Mouse (Mus musculus): Measurements from ENCODE around the gene Ciz1.

Ciz1 gene

DNA sequence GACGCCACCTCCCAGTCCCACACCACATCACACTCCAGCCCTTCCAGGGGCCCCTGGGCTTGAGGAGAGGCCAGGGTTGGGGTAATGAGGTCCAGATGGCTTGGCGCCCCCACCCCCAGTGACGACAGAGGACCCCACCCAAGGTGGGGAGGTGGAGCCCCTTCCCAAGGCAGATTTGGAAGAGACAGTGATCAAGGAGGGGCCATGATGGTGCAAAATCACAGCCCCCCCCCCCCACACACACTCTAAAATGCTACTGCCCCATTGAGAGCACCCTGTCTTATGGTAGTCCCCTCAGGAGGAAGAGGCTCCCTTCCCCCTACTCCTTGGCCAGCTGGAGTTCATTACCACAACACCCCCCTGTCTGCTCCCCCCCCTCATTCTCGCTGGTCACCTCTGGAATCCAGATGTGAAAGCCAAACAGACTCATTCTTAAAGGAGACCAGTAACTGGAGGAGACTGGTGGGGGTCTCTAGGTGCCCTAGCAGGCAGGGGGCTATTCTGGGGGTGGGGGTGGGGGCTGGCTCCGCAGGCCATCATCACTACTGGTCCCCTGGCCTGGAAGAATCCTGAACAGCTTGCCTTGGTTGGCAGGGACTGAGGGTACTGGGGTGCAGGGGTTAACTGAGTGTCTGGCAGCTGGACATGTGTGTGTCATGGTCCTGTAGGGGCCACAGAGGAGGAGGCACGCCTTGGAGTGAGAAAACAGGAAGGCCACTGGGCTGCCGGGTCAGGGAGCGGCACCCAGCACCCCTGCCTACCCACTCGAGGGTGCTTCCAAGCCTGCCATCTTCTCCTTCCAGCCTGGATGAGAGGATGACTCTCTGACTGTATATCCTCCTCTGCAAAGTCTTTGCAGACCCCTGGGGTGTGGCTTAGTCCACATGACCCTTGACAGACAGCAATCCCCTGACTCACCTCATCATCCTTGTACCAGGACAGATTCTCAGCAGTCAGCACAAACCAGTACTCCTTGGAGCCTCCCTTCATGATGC is 32.2 kb upstream of the Ciz1 start:
- DNase-seq (ENCODE audit: low spot score): no peak

DNA sequence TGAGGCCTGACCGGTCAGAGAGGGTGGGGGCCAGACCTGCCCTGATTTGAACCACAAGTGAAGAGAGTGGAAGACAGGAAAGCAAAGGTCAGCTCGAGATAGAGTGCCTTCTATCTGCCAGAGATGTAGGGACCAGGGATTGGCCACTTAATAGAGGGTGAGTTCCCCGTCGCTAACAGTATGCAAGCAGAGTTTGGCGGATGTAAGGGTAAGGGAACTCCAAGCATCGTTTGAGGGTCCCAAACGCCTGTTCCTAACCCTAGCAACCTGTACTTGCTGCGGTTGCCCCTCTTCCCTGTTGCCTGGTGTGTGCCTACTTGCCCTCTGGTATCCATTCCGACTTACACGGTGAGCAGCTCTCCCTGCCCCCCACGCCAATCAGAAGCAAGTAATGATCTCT is 31.4 kb upstream of the Ciz1 start:
- DNase-seq (ENCODE audit: low spot score): no peak

DNA sequence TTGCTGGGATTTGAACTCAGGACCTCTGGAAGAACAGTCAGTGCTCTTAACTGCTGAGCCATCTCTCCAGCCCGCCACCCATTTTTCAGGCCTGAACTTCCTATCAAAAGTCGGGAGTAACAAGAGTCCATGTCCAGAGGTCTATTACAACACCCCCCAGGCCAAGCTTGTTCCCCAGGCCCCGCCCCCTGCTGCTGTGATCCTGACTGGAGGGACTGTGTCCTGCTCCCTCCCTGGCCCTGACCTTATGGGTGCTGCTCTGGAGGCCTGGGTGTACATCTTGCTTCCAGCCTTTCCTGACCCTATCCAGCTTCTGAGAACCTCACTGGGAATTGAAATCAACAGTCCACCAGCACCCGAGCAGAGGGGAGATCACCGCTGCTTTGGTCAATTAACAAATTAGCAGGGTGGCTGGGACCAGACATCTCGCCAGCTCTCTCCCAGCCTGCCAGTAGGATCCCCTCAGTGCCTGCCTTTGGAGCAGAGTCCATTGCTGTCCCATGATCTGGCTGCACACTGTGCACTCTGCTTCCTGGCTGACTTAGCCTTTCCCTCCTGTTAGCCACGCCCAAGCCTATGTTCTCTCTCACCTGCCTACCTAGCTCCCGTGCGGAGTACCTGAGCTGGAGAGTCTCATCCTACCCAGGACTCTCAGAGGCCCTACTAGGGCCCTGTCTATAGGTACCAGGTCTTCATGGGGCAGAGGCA is 30.4 kb upstream of the Ciz1 start:
- no peak for DNase-seq (ENCODE audit: low spot score)

DNA sequence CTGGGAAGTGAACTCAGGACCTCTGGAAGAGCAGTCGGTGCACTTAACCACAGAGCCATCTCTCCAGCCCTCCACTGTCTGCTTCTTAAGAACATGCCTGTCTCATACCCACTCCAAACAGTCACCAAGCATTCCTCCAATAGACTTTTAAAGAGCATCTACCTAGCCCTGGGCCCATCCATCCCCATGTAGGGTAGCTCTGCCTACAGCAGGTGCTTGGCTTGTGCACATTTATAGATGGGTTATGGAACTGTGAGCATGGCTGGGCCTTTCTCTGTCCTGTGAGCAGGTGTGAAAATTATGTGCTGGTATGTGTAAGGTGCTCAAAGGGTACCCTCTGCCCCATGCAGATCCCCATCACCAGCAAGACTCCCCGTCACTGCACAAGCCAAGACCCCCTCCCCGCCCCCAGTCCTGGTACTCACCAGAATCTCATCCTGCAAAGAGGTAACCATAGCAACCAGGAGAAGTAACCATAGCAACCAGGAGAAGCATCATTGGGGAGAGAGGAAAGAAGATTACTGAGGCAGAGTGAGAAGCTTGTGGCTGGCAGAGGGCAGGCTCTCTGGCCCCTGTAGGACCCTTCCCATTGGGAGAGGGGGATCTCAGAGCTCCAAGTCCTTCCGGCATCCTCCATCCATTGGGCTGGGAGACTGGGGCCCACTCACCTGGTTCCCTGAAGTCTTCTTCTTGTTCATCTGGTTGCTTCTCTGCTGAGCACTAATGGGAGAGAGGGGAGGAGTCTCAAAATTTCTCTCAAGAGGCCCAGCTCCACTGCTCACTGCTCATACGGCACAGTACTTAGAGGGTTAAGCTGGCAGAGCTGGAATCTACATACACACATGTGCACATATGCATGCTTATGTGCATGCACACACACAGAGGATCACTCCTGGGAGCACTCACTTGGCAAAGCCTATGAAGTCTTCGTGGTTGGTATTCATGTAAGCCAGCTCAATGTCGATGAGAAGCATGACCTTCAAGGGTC is 29.1 kb upstream of the Ciz1 start:
- DNase-seq (ENCODE audit: low spot score): no peak

DNA sequence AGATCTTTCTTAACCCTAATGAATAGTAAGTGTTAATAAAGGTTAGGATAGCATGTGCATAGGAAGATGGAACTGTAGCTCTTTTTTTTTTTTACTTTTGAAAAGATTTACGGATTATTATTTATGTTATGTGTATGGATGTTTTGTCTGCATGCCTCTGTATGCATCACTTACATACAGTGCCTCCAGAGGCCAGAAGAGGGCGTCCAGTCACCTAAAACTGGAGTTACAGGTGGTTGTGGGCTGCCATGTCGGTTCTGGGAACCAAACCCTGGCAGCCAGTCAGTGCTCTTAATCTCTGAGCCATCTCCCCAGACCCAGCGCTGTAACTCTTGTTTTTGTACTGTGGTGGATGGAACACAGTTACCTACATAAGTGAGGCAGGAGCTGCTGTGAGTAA is 27.8 kb upstream of the Ciz1 start:
- no peak for DNase-seq (ENCODE audit: low spot score)

DNA sequence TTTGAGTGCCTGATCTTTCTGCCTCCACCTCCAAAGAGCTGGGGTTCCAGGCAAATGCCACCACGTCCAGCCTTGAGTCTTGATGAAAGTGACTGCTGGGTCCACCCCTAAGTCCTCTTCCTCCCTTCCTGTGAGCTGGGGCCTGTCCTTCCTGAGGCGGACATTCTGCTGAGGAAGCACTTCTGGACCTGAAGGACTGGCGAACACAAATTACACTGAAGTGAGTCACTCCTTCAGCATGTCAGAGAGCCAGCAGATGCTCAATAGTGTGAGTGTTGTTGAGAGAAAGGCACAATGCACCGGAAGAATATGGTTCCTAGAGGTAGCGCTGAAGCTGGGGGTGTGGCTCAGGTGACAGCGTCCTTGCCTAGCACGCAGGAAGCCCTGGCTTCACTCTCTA is 26.8 kb upstream of the Ciz1 start:
- DNase-seq (ENCODE audit: low spot score): no peak

DNA sequence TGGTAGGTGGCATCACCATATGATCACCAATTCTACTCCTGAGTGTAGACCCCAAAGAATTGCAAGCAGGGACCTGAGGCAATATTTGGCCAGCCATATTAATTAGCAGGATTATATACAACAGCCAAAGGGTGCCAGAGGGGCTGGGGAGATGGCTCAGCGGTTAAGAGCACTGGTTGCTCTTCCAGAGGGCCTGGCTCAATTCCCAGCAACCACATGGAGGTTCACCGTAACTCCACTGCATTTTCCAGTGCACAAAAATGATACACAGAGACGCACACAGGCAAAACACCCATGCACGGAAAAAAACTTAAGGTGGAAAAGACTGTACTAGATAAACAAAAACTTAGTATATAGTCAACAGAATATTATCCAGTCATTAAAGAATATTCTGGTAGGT is 24.9 kb upstream of the Ciz1 start:
- DNase-seq (ENCODE audit: low spot score): no peak

DNA sequence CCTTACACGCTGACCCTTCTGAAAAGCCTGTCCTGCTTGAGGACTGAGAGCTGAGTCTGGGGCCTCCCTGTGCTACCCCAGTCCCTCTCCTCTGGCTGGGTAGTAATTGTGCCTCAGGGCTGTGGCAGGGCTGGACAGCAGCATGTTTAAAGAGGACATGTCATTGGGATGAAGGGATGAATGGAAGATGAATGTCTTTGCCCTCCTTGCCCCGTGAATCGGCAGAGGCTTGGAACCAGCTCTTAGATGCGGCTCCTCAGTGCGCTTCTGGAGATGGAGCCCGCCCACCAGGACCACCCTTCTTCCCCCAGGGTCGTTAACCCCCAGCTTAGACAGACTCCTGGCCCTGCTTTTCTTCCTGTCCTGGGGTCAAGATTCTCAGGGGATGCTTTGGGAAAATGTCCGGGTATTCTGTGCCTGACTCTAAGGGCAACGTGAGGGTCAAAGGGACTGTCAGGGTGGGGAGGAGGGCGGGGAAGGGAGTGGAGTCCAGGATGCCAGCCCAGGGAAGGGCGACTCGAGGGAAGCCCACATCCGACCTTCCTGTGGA is 23.1 kb upstream of the Ciz1 start:
- DNase-seq (ENCODE audit: low spot score): no peak

DNA sequence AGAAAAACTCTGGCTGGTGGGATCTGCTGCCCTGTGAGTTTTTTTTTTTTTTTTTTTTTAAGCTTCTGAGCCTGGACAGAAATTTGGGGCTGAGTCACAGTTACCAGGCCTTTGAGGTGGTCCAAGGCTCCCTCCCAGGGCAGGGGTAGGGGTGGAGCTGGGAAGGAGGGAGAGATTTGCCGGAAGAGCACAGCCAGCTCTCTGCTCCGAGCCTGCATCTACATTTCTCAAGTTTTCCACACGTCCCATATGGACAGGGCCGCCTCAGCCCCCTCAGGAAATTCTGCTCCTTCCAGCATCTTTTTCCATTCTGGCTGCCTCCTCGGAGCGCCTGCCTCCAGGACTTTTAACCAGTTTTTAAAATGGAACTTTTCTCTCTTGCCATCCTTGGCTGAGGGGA is 22.6 kb upstream of the Ciz1 start:
- DNase-seq (ENCODE audit: low spot score): no peak

DNA sequence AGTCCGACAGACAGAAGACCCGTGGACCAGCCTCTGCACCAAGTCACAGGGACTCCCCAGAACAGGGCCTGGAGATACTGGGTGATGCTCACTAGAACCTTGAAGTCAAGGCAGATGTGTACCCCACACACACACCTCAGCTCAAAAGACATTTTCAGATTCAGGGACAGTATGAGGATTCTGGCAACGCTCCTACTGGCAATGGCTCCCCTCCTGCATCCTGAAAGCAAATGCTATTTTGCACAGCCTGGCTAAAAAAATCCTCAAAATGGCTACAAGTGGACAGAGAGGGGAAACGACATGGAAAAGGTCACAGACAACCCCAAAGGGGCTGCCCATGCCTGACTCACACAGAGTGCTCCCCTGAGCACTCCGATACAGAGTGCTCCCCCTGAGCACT is 20.0 kb upstream of the Ciz1 start:
- DNase-seq (ENCODE audit: low spot score): no peak

DNA sequence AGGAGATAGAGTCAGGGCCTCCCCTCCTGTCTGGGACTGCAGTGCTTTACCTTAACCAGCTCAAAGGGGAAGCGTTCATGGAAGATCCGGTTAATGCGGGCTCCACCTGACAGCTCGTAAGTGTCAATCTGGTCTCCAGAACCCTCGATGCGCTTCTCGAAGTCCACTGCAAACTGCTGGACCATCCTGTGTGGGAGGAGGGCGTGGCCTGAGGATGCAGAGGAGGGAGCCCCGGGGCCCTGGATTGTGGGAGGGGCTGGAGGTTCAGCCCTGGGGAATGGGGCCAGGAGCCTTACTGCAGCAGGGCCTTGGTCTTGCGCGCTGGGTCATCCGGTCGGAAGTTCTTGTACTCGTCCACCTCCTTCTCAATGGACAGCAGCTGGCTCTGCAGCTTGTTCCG is 16.2 kb upstream of the Ciz1 start:
- DNase-seq (ENCODE audit: low spot score): no peak

DNA sequence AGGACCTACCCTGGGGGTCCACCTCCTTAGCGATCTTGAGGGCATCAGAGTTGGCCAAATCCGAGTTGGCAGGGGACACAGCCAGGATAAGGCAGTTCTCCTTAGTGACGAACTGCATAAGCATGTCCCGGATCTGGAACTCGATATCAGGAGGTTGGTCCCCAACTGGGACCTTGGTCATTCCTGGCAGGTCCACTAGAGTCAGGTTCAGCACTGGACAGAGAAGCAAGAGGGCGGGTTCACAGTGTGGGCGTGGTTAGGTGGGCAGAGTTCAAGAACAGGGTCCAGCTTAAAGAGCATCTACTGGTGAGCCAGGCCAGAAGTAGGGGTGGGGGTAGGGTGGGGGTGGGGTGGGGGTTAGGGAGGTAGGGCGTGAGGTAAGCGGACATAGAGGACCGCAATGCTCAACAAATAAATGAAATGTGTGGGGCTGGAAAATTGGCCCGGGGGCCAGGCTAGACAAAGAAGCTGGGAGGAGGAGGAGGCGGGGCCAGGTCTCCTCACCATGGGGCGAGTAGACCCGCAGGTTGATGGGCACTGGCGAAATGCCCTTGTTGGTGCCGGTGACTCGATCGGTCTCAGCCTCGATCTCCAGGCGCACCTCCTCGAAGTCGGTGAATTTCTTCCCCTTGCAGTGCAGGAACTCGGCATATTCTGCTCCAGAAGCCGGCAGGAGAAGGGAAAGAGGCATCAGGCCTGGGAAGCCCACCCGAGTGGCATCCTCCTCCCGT is 12.1 kb upstream of the Ciz1 start:
- no peak for DNase-seq (ENCODE audit: low spot score)

DNA sequence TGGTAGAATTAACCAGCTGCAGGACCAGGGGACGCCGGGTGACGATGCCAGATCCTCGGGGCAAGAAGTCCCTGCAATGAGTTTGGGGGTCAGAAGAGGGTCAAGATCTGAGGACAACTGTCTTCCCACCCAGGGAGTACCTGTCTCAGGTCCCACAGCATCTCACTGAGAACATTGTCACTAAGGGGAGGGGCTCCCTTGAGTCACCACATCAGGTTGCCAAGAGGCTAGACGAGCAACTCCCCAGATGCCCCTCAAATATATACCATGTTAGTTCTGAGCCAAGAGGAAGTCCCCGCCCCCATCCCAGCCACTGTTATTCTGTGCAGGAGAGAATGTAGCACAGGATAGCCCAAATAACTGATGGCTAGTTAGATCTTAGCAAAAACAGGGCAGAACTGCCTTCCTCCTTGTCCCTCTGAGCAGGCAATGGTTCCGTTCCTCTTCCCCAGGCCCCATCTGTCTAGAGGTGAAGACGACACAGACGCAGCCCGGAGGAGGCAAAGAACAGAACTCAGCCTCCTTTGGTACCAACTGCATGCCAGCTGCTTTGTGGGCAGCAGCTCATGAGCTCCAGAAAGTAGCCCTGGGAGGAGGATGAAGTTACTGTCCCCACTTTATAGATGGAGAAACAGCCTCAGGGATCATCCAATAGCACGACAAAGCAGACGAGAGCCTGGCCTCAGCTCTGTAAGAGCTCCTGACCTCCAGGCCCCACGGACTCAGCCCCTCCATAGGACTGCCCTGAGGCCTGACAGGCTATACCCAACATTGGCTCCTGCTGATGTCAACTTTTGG is 11.1 kb upstream of the Ciz1 start:
- DNase-seq (ENCODE audit: low spot score): no peak

DNA sequence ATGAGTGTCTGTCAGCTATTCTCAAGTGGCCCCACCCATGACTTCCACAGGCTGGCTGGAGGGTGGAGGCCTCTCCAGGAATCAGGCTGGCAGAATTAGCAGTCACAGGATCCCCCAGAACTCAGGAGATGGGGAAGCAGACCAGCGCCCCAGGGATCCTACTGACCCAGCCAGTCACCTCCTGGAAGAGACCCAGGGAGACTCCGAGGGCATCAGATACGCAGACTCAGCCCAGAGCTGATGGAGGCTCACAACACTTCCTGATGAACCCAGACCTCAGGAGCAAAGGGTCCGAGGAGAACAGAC is 10.5 kb upstream of the Ciz1 start:
- no peak for DNase-seq (ENCODE audit: low spot score)

DNA sequence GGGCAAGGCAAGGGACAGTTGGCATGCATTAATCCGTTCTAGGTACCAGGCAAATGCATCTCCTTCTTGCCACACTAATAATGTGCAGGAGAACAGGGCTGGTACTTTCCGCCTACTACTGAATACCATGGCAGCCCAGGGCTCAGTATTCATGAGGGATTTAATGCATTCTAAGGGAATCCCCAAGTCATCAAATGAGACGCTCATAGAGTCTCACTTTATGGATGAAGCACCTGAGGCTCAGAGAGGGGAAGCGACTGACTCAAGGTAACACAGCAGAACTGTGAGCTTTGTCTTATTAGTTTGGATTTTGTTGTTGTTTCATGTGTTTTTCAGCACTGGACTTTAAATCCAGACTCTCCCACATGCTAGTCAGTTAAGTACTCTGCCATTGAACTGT is 10.1 kb upstream of the Ciz1 start:
- no peak for DNase-seq (ENCODE audit: low spot score)

DNA sequence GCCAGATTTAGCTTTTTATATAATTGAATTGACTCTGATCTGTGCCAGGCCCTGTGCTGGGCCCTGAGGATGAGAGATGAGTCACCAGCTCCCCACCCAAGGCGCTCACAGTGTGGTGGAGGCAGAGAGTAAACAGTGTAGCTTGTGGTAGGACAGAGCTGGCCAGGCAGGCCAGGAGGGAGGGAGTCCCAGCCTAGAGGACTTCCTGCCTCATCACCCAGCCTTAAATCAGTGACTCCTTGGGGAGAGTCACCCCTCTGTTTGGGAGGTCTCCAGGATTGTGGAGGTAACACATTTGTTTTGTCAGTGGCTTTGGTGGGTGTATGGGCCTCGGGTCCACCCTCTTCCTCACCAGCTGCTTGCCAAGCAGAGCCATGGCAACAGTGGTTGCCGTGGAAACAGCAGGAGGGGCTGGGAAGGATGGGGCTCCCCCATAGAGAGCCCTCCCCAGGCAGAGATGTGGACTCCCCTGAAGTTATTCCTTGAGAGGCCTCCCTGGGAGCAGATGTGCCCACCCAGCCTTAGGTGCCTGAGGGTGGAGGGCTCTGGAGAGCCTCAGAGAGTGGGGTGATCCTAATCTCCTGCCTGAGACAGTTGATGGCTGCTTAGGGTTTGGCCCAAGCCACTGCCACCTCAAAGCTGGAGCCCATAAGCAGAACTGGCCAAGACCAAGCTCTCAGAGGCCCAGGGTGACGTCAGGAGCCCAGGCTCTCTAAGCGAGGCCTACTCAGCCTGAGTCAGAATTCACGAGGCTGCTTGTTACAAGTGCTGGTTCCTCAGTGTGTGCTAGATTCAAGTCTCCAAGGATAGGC is 9.4 kb upstream of the Ciz1 start:
- DNase-seq (ENCODE audit: low spot score): no peak

DNA sequence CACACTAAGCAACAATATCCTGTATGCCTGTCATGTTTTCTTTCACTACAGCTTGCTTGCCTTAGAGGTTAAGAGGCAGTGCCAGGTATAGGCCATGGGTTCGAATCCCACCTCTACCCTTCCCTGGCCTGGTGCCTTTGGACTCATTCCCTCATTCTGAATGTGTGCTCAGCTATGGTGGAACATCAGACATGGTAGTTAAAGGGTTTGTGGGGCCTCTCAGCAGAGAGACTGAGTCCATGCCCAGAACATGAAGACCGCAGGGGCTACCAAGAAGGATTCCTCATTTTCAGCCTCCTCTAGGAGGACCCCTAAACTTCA is 8.8 kb upstream of the Ciz1 start:
- DNase-seq (ENCODE audit: low spot score): no peak

DNA sequence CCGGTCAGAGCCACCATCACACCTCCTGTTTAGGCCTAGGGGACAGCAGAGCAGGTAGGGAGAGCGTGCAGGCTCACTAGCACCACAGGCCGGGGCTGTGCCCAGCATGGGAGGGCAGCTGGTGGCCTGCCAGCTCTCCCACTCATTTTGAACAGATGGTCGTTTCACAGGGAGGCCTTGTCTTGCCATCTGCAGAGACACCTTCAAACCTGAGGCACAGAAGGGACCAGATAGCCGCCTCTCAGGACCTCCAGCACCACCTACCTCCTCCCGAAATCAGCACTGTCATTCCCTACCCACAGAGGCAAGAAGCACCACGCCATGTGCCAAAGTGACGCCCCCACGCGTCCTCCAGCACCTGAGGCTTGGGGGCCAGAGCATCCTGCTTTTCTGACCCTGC is 8.1 kb upstream of the Ciz1 start:
- DNase-seq (ENCODE audit: low spot score): no peak

DNA sequence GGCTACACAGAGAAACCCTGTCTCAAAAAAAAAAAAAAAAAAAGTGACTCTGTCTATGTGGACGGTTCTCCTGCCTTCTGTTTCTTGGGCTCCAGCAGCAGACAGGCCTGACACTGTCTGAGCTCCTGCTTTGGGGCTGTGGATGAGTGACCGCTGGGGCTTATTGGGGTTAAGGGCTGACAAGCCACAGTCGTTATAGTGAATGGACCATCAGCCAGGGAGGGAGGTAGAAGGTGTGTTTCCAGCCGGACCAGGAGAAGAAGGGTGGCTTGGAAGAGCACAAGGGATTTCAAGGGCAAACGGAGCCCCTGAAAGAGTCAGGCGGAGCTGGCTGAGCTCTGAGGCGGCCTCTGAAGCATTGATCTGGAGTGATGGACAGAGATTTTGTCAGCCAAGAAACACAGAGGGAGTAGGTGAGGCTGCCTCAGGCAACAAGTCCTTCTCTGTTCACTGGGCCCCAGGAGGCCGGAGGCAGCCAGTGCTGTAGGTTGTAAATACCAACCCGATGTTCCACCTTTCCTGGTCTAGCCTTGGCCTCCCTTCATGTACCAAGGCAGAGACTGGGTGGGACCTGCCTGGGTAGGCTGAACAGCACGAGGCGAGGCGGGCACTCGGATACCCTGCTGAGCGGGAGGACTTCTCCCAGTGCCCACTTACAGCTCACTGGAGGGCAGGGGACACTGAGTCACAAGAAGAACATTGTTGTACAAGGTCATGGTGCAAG is 7.4 kb upstream of the Ciz1 start:
- DNase-seq (ENCODE audit: low spot score): no peak

All from layer of hippocampus, adult 9-10 months (tissue).